Mouse (Mus musculus) embryonic fibroblast, embryonic 13.5 days (primary cell): ENCODE data around the gene Gal3st2b.
"Not testable (repeated sequence)": the region's sequence is repeated elsewhere in the genome, so short reads cannot be mapped to it uniquely, and the experiment has no call there.

ENCODE experiments used
- CTCF ChIP-seq: IDR thresholded peaks from 2 replicates; pipeline ENCODE4 v1.5.1; 2011; ENCODE audit warnings: mild to moderate bottlenecking, control low read depth, low read length, moderate library complexity, borderline replicate concordance; ENCODE audit not compliant: insufficient read depth
- POLR2A ChIP-seq: IDR thresholded peaks from 2 replicates; pipeline ENCODE4 v1.6.1; 2011; ENCODE audit warnings: low read depth, mild to moderate bottlenecking, control low read depth, low read length, moderate library complexity

GRCm38 (mm10) chr1:93938415-93938814 is 20.3 kb downstream of the Gal3st2b start:
- not testable (repeated sequence) for TF ChIP-seq CTCF, POLR2A
